Mouse (Mus musculus): ENCODE results near the gene Qser1.

DNA sequence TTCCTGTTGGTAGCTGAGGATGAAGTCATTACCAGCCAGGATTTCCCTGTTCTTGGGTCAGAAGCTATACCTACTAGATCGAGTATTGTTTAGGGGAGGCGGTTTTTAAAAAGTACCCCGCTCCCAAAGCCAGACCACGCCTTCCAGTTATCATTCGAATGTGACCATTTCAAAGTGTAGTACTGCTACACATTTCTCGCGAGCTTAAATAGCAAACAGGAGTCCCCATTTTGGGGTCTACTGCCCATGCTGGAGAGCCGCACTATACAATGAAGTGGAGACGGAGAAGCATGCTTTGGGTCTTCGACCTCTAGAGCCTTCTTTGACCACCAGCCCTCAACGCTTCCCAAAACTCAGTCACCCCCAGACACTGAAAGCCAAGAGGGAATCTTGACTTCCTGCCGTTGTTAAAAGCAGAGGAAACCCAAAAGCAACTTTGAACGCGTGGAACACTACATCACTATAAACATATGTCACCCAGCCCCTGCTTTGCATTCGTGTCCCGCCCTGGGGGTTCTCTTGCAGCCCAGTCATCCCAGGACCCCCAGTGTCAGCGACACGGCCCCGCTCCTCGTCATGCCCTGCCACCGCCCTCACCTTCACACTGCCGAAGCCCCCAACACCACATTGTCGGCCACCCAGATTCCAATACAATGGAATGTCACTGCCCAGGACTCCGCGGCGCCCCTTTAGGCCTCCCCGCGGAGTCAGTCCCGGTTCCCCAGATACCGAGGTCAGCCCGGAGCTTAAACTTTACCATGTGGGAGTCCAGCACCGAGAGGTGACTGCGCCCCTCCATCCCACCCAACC is 794 bp downstream of the Qser1 start:
- no peak for TF ChIP-seq CTCF (IDR thresholded peaks at IDR 0.05; ENCODE audit: insufficient read depth, low read depth, low read length)
- no peak for TF ChIP-seq POLR2A (IDR thresholded peaks at IDR 0.05; ENCODE audit: insufficient read depth, low read depth, low read length)

Data from olfactory bulb, adult 2 months (tissue).